ENCODE assay signal across 22 mouse cellular contexts in genomic region chr2:145397456-145398206, GRCm38 (mm10).
DNase-seq lines count a peak whose midpoint lies in the region; ATAC-seq and TF ChIP-seq lines count a peak whose summit lies in the region.
"Had no signal": no experiment of that assay in that cellular context is flagged by ENCODE, and none has a peak within 500 bp of the region (broad histone marks: within the 10 kb centered on the region; RNA-seq: fewer than 3 reads in every experiment).

No protein-coding gene starts in this region.

- intact Hi-C loops in heart, postnatal 36 days (cut with DNase I), result no loop called here

- WGBS in heart, embryonic 11.5 days (ENCODE audit: insufficient replicate concordance), result 33% methylated on average over 10 of the region's 10 CpGs
- 59% methylated on average over 10 of the region's 10 CpGs for WGBS in midbrain, embryonic 12.5 days
- 55% methylated on average over 10 of the region's 10 CpGs for WGBS in midbrain, postnatal 0 days
- 50% methylated on average over 10 of the region's 10 CpGs for WGBS in embryonic facial prominence, embryonic 10.5 days
- WGBS in midbrain, embryonic 15.5 days, result 53% methylated on average over 10 of the region's 10 CpGs
- 62% methylated on average over 10 of the region's 10 CpGs for WGBS in stomach, postnatal 0 days

- H3K36me3 ChIP-seq in heart, embryonic 11.5 days (ENCODE audit: control insufficient read depth, insufficient read depth, low read length), result no peaks in the 10 kb centered on the region
- H3K36me3 ChIP-seq in midbrain, embryonic 12.5 days, result no peaks in the 10 kb centered on the region
- no peaks in the 10 kb centered on the region for H3K36me3 ChIP-seq in midbrain, postnatal 0 days (ENCODE audit: insufficient read depth, low read length)
- H3K36me3 ChIP-seq in embryonic facial prominence, embryonic 10.5 days (replicated peaks), result no peaks in the 10 kb centered on the region
- no peaks in the 10 kb centered on the region for H3K36me3 ChIP-seq in midbrain, embryonic 15.5 days (replicated peaks)
- H3K36me3 ChIP-seq in stomach, postnatal 0 days (ENCODE audit: control insufficient read depth, insufficient read depth, low read length), result no peaks in the 10 kb centered on the region
- H3K36me3 ChIP-seq: G1E; limb, embryonic 12.5 days; stomach, embryonic 15.5 days had no signal

- no peak for ATAC-seq in heart, embryonic 11.5 days (replicated peaks; ENCODE audit: insufficient number of reproducible peaks, low FRiP score, low TSS enrichment)
- no peak for ATAC-seq in midbrain, embryonic 12.5 days (ENCODE audit: low FRiP score, low read depth)
- no peak for ATAC-seq in midbrain, postnatal 0 days (ENCODE audit: low FRiP score)
- ATAC-seq in midbrain, embryonic 15.5 days (replicated peaks), result peak; percentile 56
- ATAC-seq in stomach, postnatal 0 days (ENCODE audit: low FRiP score, low TSS enrichment), result no peak
- ATAC-seq: intestine, postnatal 0 days had no signal

- DNase-seq in heart, postnatal 36 days, result no peak
- no peak for DNase-seq in midbrain, postnatal 0 days (ENCODE audit: low spot score)
- peak; percentile 38 for DNase-seq in embryonic facial prominence, embryonic 10.5 days (ENCODE audit: low spot score)
- no peak for DNase-seq in stomach, postnatal 0 days (ENCODE audit: low spot score)
- no peak for DNase-seq in cerebellum, adult 18-20 months
- DNase-seq: adrenal gland, adult 2 months; cerebellum, adult 9-10 months; lung, postnatal 10 days; spleen, adult 18-20 months; thymus, postnatal 25 days had no signal

- H3K4me3 ChIP-seq in heart, embryonic 11.5 days (ENCODE audit: low read depth, low read length), result no peak overlapping the region
- no peak overlapping the region for H3K4me3 ChIP-seq in midbrain, embryonic 12.5 days
- no peak overlapping the region for H3K4me3 ChIP-seq in midbrain, postnatal 0 days (ENCODE audit: low read depth, low read length)
- H3K4me3 ChIP-seq in embryonic facial prominence, embryonic 10.5 days, result no peak overlapping the region
- no peak overlapping the region for H3K4me3 ChIP-seq in midbrain, embryonic 15.5 days
- no peak overlapping the region for H3K4me3 ChIP-seq in stomach, postnatal 0 days (ENCODE audit: low read depth, low read length)
- H3K4me3 ChIP-seq: erythroblast, embryonic 14.5 days; layer of hippocampus, adult 2 months; left cerebral cortex, adult 2 months; limb, embryonic 12.5 days; stomach, embryonic 15.5 days had no signal

- no peaks in the 10 kb centered on the region for H3K27me3 ChIP-seq in heart, embryonic 11.5 days (ENCODE audit: control insufficient read depth, insufficient read depth, low read length)
- H3K27me3 ChIP-seq in midbrain, embryonic 12.5 days, result no peaks in the 10 kb centered on the region
- no peaks in the 10 kb centered on the region for H3K27me3 ChIP-seq in midbrain, postnatal 0 days (ENCODE audit: insufficient read depth, low read length)
- H3K27me3 ChIP-seq in embryonic facial prominence, embryonic 10.5 days (replicated peaks; ENCODE audit: low read depth, poor library complexity, severe bottlenecking), result no peaks in the 10 kb centered on the region
- no peaks in the 10 kb centered on the region for H3K27me3 ChIP-seq in midbrain, embryonic 15.5 days (replicated peaks)
- H3K27me3 ChIP-seq in stomach, postnatal 0 days (ENCODE audit: control insufficient read depth, insufficient read depth, low read length), result no peaks in the 10 kb centered on the region
- H3K27me3 ChIP-seq: limb, embryonic 12.5 days; stomach, embryonic 15.5 days had no signal

- peaks cover 6% of the 10 kb centered on the region; the same call in 1 of the 2 replicates for H3K4me1 ChIP-seq in heart, embryonic 11.5 days (ENCODE audit: control insufficient read depth, insufficient read depth, low read length)
- peaks cover 8% of the 10 kb centered on the region for H3K4me1 ChIP-seq in midbrain, embryonic 12.5 days
- H3K4me1 ChIP-seq in midbrain, postnatal 0 days (ENCODE audit: insufficient read depth, low read length), result no peaks in the 10 kb centered on the region
- peaks cover 31% of the 10 kb centered on the region for H3K4me1 ChIP-seq in embryonic facial prominence, embryonic 10.5 days
- H3K4me1 ChIP-seq in midbrain, embryonic 15.5 days, result peaks cover 15% of the 10 kb centered on the region
- H3K4me1 ChIP-seq in stomach, postnatal 0 days (replicated peaks; ENCODE audit: control insufficient read depth, insufficient read depth), result no peaks in the 10 kb centered on the region
- H3K4me1 ChIP-seq: stomach, embryonic 15.5 days had no signal

- H3K4me2 ChIP-seq in heart, embryonic 11.5 days, result no peak overlapping the region
- no peak overlapping the region for H3K4me2 ChIP-seq in midbrain, embryonic 12.5 days (replicated peaks)
- no peak overlapping the region for H3K4me2 ChIP-seq in midbrain, postnatal 0 days (ENCODE audit: low read depth, low read length, poor library complexity, severe bottlenecking)
- H3K4me2 ChIP-seq in midbrain, embryonic 15.5 days, result no peak overlapping the region
- no peak overlapping the region for H3K4me2 ChIP-seq in stomach, postnatal 0 days (replicated peaks; ENCODE audit: low read depth)
- H3K4me2 ChIP-seq: limb, embryonic 12.5 days; stomach, embryonic 15.5 days had no signal

- TF ChIP-seq EP300 in stomach, postnatal 0 days (optimal IDR thresholded peaks at IDR 0.05), result no peak

- no peak for TF ChIP-seq CTCF in midbrain, postnatal 0 days (IDR thresholded peaks at IDR 0.05)
- TF ChIP-seq CTCF in stomach, postnatal 0 days (IDR thresholded peaks at IDR 0.05; ENCODE audit: low read depth), result no peak

- H3K9me3 ChIP-seq in heart, embryonic 11.5 days (replicated peaks; ENCODE audit: control insufficient read depth, low read length), result no peaks in the 10 kb centered on the region
- H3K9me3 ChIP-seq in midbrain, embryonic 12.5 days, result no peaks in the 10 kb centered on the region
- no peaks in the 10 kb centered on the region for H3K9me3 ChIP-seq in midbrain, postnatal 0 days (ENCODE audit: low read length)
- no peaks in the 10 kb centered on the region for H3K9me3 ChIP-seq in embryonic facial prominence, embryonic 10.5 days
- no peaks in the 10 kb centered on the region for H3K9me3 ChIP-seq in midbrain, embryonic 15.5 days
- H3K9me3 ChIP-seq in stomach, postnatal 0 days (ENCODE audit: control insufficient read depth, low read length), result no peaks in the 10 kb centered on the region
- H3K9me3 ChIP-seq: limb, embryonic 12.5 days; stomach, embryonic 15.5 days had no signal

- H3K27ac ChIP-seq in heart, embryonic 11.5 days (ENCODE audit: low read depth, low read length), result peak overlapping the region; percentile 62
- H3K27ac ChIP-seq in midbrain, embryonic 12.5 days (replicated peaks), result peak overlapping the region; percentile 60
- no peak overlapping the region for H3K27ac ChIP-seq in midbrain, postnatal 0 days (ENCODE audit: low read depth, low read length)
- no peak overlapping the region for H3K27ac ChIP-seq in embryonic facial prominence, embryonic 10.5 days (replicated peaks)
- H3K27ac ChIP-seq in midbrain, embryonic 15.5 days, result peak overlapping the region; percentile 65
- H3K27ac ChIP-seq in stomach, postnatal 0 days (replicated peaks), result no peak overlapping the region
- H3K27ac ChIP-seq: kidney, postnatal 0 days; layer of hippocampus, adult 2 months; left cerebral cortex, adult 2 months; limb, embryonic 12.5 days; liver, embryonic 14.5 days; stomach, embryonic 15.5 days had no signal

- peak overlapping the region; percentile 39; the same call in 1 of the 2 replicates for H3K9ac ChIP-seq in heart, embryonic 11.5 days (ENCODE audit: low read depth, low read length)
- no peak overlapping the region for H3K9ac ChIP-seq in midbrain, embryonic 12.5 days (replicated peaks)
- no peak overlapping the region for H3K9ac ChIP-seq in midbrain, postnatal 0 days (replicated peaks; ENCODE audit: low read length, poor library complexity, severe bottlenecking)
- H3K9ac ChIP-seq in midbrain, embryonic 15.5 days, result no peak overlapping the region
- H3K9ac ChIP-seq in stomach, postnatal 0 days (ENCODE audit: low read length), result no peak overlapping the region
- H3K9ac ChIP-seq: limb, embryonic 12.5 days; liver, embryonic 14.5 days; stomach, embryonic 15.5 days had no signal

Comparison
In these comparisons a context has a peak if more than half of its experiments do, and no peak if none do; other contexts are left out.
1. H3K27ac ChIP-seq: peak in heart, embryonic 11.5 days (single experiment), midbrain, embryonic 12.5 days (single experiment) and midbrain, embryonic 15.5 days (single experiment); none in midbrain, postnatal 0 days (single experiment), embryonic facial prominence, embryonic 10.5 days (single experiment) and stomach, postnatal 0 days (single experiment).